1 mouse cellular context compared by ENCODE assay signal in genomic region chr4:133494432-133494831, GRCm38 (mm10).
TF ChIP-seq lines count a peak whose summit lies in the region.

No protein-coding gene starts in this region.

TF ChIP-seq in C2C12, 6 proteins besides CTCF, POLR2A, EP300 and RAD21 (continued from another document):
- TF ChIP-seq USF1 (IDR thresholded peaks at IDR 0.05; ENCODE audit: low read depth) (no peak), MYOD1 (IDR thresholded peaks at IDR 0.05; ENCODE audit: control insufficient read depth, insufficient read length, low read depth) (no peak)
TF ChIP-seq in C2C12: peak in this region for 0.
